Mouse (Mus musculus) midbrain, embryonic 14.5 days (tissue): ENCODE results near the gene Dnajc15. TPM values are rescaled to one million over a fixed set of nuclear protein-coding genes. Genes with fewer than 3 reads are reported as not detected.

Source experiments
- ATAC-seq: fragments of 200-750 bp; cut with Nextera tagmentation; 2 replicates; pipeline ENCODE4 v1.8.0; 2017; ENCODE audit warnings: moderate number of reproducible peaks, moderate library complexity; ENCODE audit not compliant: low FRiP score, low TSS enrichment
- DNase-seq: peaks from one replicate; pipeline ENCODE4 v3.0.0-alpha.2; 2015
- H3K27ac ChIP-seq: fragments of 300-500 bp; sonication (generic); replicated peaks from 2 replicates; pipeline ENCODE4 v1.5.1; 2014; ENCODE audit warnings: mild to moderate bottlenecking, low read depth, low read length, moderate library complexity
- H3K27me3 ChIP-seq: fragments of 300-500 bp; sonication (generic); 2 replicates; pipeline ENCODE4 v1.6.1; 2014; ENCODE audit warnings: low read length, control low read depth, mixed read lengths; ENCODE audit not compliant: control insufficient read depth, insufficient read depth
- H3K36me3 ChIP-seq: fragments of 300-500 bp; sonication (generic); 2 replicates; pipeline ENCODE4 v1.6.1; 2014; ENCODE audit warnings: low read length, control low read depth; ENCODE audit not compliant: control insufficient read depth, insufficient read depth
- H3K4me1 ChIP-seq: fragments of 300-500 bp; sonication (generic); 2 replicates; pipeline ENCODE4 v1.6.1; 2014; ENCODE audit warnings: mild to moderate bottlenecking, antibody characterized with exemption, low read length, control low read depth; ENCODE audit not compliant: control insufficient read depth, insufficient read depth
- H3K4me2 ChIP-seq: fragments of 300-500 bp; sonication (generic); 2 replicates; pipeline ENCODE4 v1.6.1; 2014; ENCODE audit warnings: mild to moderate bottlenecking, low read length, moderate library complexity
- H3K4me3 ChIP-seq: fragments of 300-500 bp; sonication (generic); replicated peaks from 2 replicates; pipeline ENCODE4 v1.5.1; 2014; ENCODE audit warnings: low read depth, low read length
- H3K9ac ChIP-seq: fragments of 300-500 bp; sonication (generic); replicated peaks from 2 replicates; pipeline ENCODE4 v1.6.1; 2014; ENCODE audit warnings: mild to moderate bottlenecking, low read length, moderate library complexity
- H3K9me3 ChIP-seq: fragments of 300-500 bp; sonication (generic); 2 replicates; pipeline ENCODE4 v1.6.1; 2016; ENCODE audit warnings: low read length, control low read depth, mixed read lengths; ENCODE audit not compliant: control insufficient read depth
- WGBS: fragments of 180-500 bp; shearing (Covaris S2); extraction: QIAGEN DNeasy Blood & Tissue Kit; methylation state at CpG from one replicate; pipeline ENCODE4 v1.1.7; 2014; 5-methylcytosine and 5-hydroxymethylcytosine counted together
- polyA plus RNA-seq: library from polyadenylated mRNA; unstranded; fragments of >200 nt; fragmentation: Nextera tagmentation; extraction: Ambion mirVana; gene quantifications from 2 replicates; pipeline ENCODE4 v1.2.1, GENCODE M21; 2014

The Dnajc15 gene
- polyA plus RNA-seq, 1 experiment from 2014 or later: 87.6 TPM

DNA sequence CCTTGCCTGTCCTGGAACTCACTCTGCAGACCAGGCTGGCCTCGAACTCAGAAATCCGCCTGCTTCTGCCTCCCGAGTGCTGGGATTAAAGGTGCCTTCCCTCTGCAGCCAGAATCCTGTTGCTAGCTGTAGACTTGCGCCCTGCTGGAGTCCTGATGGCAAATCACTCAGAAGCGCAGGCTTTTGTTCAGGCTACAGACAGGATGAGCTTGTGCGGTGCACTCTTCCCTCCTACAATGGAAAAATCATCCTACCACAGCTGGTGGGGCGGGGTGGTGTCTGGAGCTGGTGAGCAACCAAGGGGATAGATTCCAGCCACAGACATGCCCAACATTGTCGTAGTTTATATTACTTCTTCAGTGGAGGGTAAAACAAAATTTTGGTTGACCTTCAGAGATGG lies 101.6 kb downstream of the Dnajc15 start:
- Histone ChIP-seq H3K27me3 (no peaks in the 10 kb centered on the region), H3K9ac (no peak overlapping the region), H3K36me3 (no peaks in the 10 kb centered on the region), H3K9me3 (no peaks in the 10 kb centered on the region), H3K4me3 (no peak overlapping the region), H3K4me1 (0 out of 2 replicates have a peak, but pooled peaks cover 5% of the 10 kb centered on the region), H3K27ac (no peak overlapping the region), H3K4me2 (no peak overlapping the region)
- WGBS: 75% methylated on average over 8 of the region's 8 CpGs
- no peak for DNase-seq
- ATAC-seq: no peak

DNA sequence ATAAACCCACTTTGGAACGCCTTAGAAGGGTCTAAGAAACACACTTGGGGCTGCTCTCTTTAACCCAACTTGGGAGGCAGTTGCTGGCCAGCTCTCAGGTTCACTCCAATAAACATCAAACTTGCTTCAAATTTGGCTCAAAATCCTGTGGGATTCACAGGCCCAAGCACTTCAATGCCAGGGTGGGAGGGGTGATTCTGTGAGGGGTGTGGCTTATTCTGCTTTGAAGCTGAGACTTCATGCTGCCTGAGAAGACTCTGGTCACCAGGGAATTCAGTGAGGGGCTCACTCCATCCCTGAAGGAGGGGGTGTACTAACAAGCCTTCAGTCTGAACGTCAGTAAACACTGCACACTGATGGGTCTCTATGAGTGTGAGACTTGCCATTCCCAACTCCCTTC lies 103.3 kb downstream of the Dnajc15 start:
- no peak for DNase-seq
- no peak overlapping the region for H3K4me3 ChIP-seq
- 65% methylated on average over 2 of the region's 2 CpGs for WGBS
- no peaks in the 10 kb centered on the region for H3K36me3 ChIP-seq
- H3K4me1 ChIP-seq: 0 out of 2 replicates have a peak, but pooled peaks cover 5% of the 10 kb centered on the region
- H3K27ac ChIP-seq: no peak overlapping the region
- no peaks in the 10 kb centered on the region for H3K9me3 ChIP-seq
- no peak overlapping the region for H3K4me2 ChIP-seq
- ATAC-seq: no peak
- H3K9ac ChIP-seq: no peak overlapping the region
- no peaks in the 10 kb centered on the region for H3K27me3 ChIP-seq

Other genes starting within 250 kb of the Dnajc15 start
- 1.5 TPM in 1 of 2 replicates, not detected in the other for gene Epsti1, start 29.1 kb upstream of the Dnajc15 start, polyA plus RNA-seq
- 0.24 and 0.77 TPM in 2 replicates for gene Fam216b, start 213.9 kb upstream of the Dnajc15 start, polyA plus RNA-seq